In the genomic region with DNA sequence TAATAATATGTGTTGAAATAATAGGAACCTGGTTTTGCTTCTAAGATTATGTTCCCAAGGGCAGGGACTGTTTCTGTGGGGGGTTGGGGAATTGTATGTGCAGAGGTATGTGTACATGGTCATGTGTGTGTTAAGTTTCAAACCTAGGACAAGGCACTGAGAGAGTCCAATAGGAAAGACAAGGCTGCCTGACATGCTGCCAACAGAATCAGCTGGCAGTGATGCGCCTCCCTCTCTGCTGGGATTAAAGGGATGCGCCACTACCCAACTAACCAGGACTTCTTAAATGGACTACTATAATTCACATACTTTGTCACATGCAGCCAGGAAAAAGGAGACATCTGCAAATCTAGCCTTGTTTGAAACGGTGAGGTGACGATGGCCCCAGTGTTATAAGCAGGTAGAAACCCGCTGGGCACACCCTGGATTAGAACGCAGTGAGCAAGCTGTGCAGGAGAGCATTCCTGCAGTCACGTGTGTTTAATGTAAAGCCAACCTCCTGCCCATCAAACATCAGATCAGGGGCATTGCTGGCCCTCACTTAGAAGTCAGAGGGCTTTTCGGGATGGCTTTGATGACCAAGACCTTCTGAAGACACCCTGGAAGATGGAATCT, we compare ENCODE assay signal across 12 mouse cellular contexts. TPM values are rescaled to one million over a fixed set of nuclear protein-coding genes. Genes with fewer than 3 reads are reported as not detected.
A peak's percentile ranks its signal among the peaks of the same experiment; 100 is the strongest.
DNase-seq lines count a peak whose midpoint lies in the region; ATAC-seq and TF ChIP-seq lines count a peak whose summit lies in the region.
"Had no signal": no experiment of that assay in that cellular context is flagged by ENCODE, and none has a peak within 500 bp of the region (broad histone marks: within the 10 kb centered on the region; RNA-seq: fewer than 3 reads in every experiment).

No protein-coding gene starts in this region.

- 52% methylated on average over 8 of the region's 8 CpGs for WGBS in heart, embryonic 14.5 days
- WGBS in midbrain, embryonic 14.5 days = 39% methylated on average over 8 of the region's 8 CpGs

- H3K27me3 ChIP-seq in heart, embryonic 14.5 days (ENCODE audit: control insufficient read depth, insufficient read depth, low read length) = no peaks in the 10 kb centered on the region
- H3K27me3 ChIP-seq in E14TG2a.4 (ENCODE audit: insufficient read depth, low read length) (no peaks in the 10 kb centered on the region), MEL (ENCODE audit: control insufficient read depth in 1 of 2, insufficient read depth in 2 of 2, low read length in 2 of 2) (no peaks in the 10 kb centered on the region)
- H3K27me3 ChIP-seq in midbrain, embryonic 14.5 days (ENCODE audit: control insufficient read depth, insufficient read depth, low read length) = no peaks in the 10 kb centered on the region

- no peak for TF ChIP-seq RAD21 in MEL (IDR thresholded peaks at IDR 0.05; ENCODE audit: low read depth, low read length)

- H3K9ac ChIP-seq in heart, embryonic 14.5 days (ENCODE audit: low read length) = no peak overlapping the region
- no peak overlapping the region for H3K9ac ChIP-seq in MEL (ENCODE audit: control insufficient read depth, low read depth, low read length, poor library complexity, severe bottlenecking)
- no peak overlapping the region for H3K9ac ChIP-seq in midbrain, embryonic 14.5 days (replicated peaks; ENCODE audit: low read length)

- no peak for DNase-seq in heart, adult 9 months (ENCODE audit: low spot score in 2 of 2)
- no peak for DNase-seq in MEL (ENCODE audit: low read depth, low spot score)
- DNase-seq in midbrain, embryonic 14.5 days = no peak
- no peak for DNase-seq in yolk sac, embryonic 10.5 days (ENCODE audit: low spot score)
- no peak for DNase-seq in urinary bladder, adult 2 months (ENCODE audit: low spot score)
- DNase-seq: adrenal gland, adult 2 months; kidney, postnatal 25 days; thymus, postnatal 25 days had no signal

- ATAC-seq in heart, embryonic 14.5 days (ENCODE audit: insufficient number of reproducible peaks, insufficient read depth, low FRiP score, low read depth) = no peak
- no peak for ATAC-seq in midbrain, embryonic 14.5 days (ENCODE audit: low FRiP score, low TSS enrichment)

- TF ChIP-seq CTCF in E14TG2a.4 (conservative IDR thresholded peaks at IDR 0.05; ENCODE audit: low read length) (no peak), MEL (IDR thresholded peaks at IDR 0.05 in 2 of 3, conservative IDR thresholded peaks at IDR 0.05 in 1 of 3; ENCODE audit: control insufficient read depth in 1 of 3, insufficient read depth in 1 of 3, low read depth in 2 of 3, low read length in 3 of 3, poor library complexity in 1 of 3, severe bottlenecking in 1 of 3) (no peak)

- no peaks in the 10 kb centered on the region for H3K36me3 ChIP-seq in heart, embryonic 14.5 days (ENCODE audit: control insufficient read depth, insufficient read depth, low read length)
- H3K36me3 ChIP-seq in E14TG2a.4 (ENCODE audit: insufficient read depth, low read length) (no peaks in the 10 kb centered on the region), MEL (ENCODE audit: control insufficient read depth in 1 of 2, insufficient read depth in 2 of 2, low read length in 2 of 2) (peaks cover 0 to 3% of the 10 kb centered on the region in 2 experiments; a peak in 2 of 4 replicates)
- no peaks in the 10 kb centered on the region for H3K36me3 ChIP-seq in midbrain, embryonic 14.5 days (ENCODE audit: control insufficient read depth, insufficient read depth, low read length)
- H3K36me3 ChIP-seq: heart, embryonic 10.5 days had no signal

- no peak overlapping the region for H3K27ac ChIP-seq in heart, embryonic 14.5 days (replicated peaks in 1 of 2; ENCODE audit: control insufficient read depth in 1 of 2, insufficient read depth in 1 of 2, low read depth in 2 of 2, low read length in 2 of 2)
- no peak overlapping the region for H3K27ac ChIP-seq in MEL (ENCODE audit: control insufficient read depth, low read depth, low read length)
- H3K27ac ChIP-seq in midbrain, embryonic 14.5 days (replicated peaks; ENCODE audit: low read depth, low read length) = peak overlapping the region; percentile 45; the same call in 1 of the 2 replicates
- H3K27ac ChIP-seq: left cerebral cortex, adult 2 months had no signal

- H3K4me3 ChIP-seq in heart, embryonic 14.5 days (ENCODE audit: control insufficient read depth in 1 of 2, insufficient read depth in 1 of 2, low read depth in 1 of 2, low read length in 2 of 2) = no peak overlapping the region
- H3K4me3 ChIP-seq in E14TG2a.4 (replicated peaks; ENCODE audit: low read length) (peak overlapping the region; percentile 11; the same call in 1 of the 2 replicates), MEL (ENCODE audit: control insufficient read depth in 1 of 2, insufficient read depth in 1 of 2, low read depth in 2 of 2, low read length in 2 of 2) (no peak overlapping the region)
- no peak overlapping the region for H3K4me3 ChIP-seq in midbrain, embryonic 14.5 days (replicated peaks; ENCODE audit: low read depth, low read length)
- H3K4me3 ChIP-seq: left cerebral cortex, adult 2 months had no signal

- H3K4me1 ChIP-seq in heart, embryonic 14.5 days (ENCODE audit: control insufficient read depth in 2 of 2, insufficient read depth in 2 of 2, low read length in 2 of 2) = peaks cover 11 to 24% of the 10 kb centered on the region in 2 experiments; a peak in 3 of 4 replicates
- H3K4me1 ChIP-seq in E14TG2a.4 (replicated peaks; ENCODE audit: low read depth, low read length) (peaks cover 80% of the 10 kb centered on the region), MEL (ENCODE audit: control insufficient read depth in 1 of 2, insufficient read depth in 2 of 2, low read length in 2 of 2) (no peaks in the 10 kb centered on the region; a peak in 1 of 4 replicates)
- peaks cover 24% of the 10 kb centered on the region for H3K4me1 ChIP-seq in midbrain, embryonic 14.5 days (ENCODE audit: control insufficient read depth, insufficient read depth, low read length)

- peaks cover 11% of the 10 kb centered on the region for H3K79me2 ChIP-seq in MEL (ENCODE audit: control insufficient read depth, insufficient read depth, low read length, poor library complexity)

- no peak for TF ChIP-seq EP300 in MEL (IDR thresholded peaks at IDR 0.05; ENCODE audit: low read depth in 1 of 2, low read length in 2 of 2)

- H3K4me2 ChIP-seq in heart, embryonic 14.5 days (ENCODE audit: low read length) = peak overlapping the region; percentile 59; the same call in 1 of the 2 replicates
- peak overlapping the region; percentile 51 for H3K4me2 ChIP-seq in midbrain, embryonic 14.5 days (ENCODE audit: low read length)

- no peaks in the 10 kb centered on the region for H3K9me3 ChIP-seq in heart, embryonic 14.5 days (ENCODE audit: control insufficient read depth, low read length)
- H3K9me3 ChIP-seq in E14TG2a.4 (ENCODE audit: low read length) (no peaks in the 10 kb centered on the region), MEL (replicated peaks; ENCODE audit: insufficient read depth, low read length) (no peaks in the 10 kb centered on the region)
- H3K9me3 ChIP-seq in midbrain, embryonic 14.5 days (ENCODE audit: control insufficient read depth, low read length) = no peaks in the 10 kb centered on the region
- H3K9me3 ChIP-seq: heart, embryonic 10.5 days had no signal

- TF ChIP-seq POLR2A in MEL (IDR thresholded peaks at IDR 0.05; ENCODE audit: control insufficient read depth in 1 of 2, insufficient read depth in 1 of 2, low read depth in 1 of 2, low read length in 2 of 2, poor library complexity in 1 of 2) = no peak

TF ChIP-seq in MEL, 35 proteins besides CTCF, POLR2A, EP300 and RAD21:
- no peak for TF ChIP-seq JUND (IDR thresholded peaks at IDR 0.05; ENCODE audit: low read depth, low read length)
- no peak for TF ChIP-seq MEF2A (IDR thresholded peaks at IDR 0.05; ENCODE audit: extremely low read depth, insufficient replicate concordance, low read depth, low read length, poor library complexity, severe bottlenecking)
- no peak for TF ChIP-seq MYB (IDR thresholded peaks at IDR 0.05; ENCODE audit: low read depth, low read length)
- no peak for TF ChIP-seq TBP (IDR thresholded peaks at IDR 0.05; ENCODE audit: low read depth, low read length)
- 0 out of 2 replicates have a peak, but pooled peaks have one; percentile 14 for TF ChIP-seq USF1 (IDR thresholded peaks at IDR 0.05; ENCODE audit: low read depth, low read length)
TF ChIP-seq in MEL: peak in this region for 1.

RNA-seq across cellular contexts. Expression of gene Zbtb34, which starts 4.0 kb away (rescaled TPM):
- 4.5 and 5.1 TPM in 2 replicates for polyA plus RNA-seq in heart, embryonic 14.5 days (2014; fragmentation: Nextera tagmentation; extraction: Ambion mirVana)
- 9.6 and 9.7 TPM in 2 replicates for total RNA-seq in MEL (2012; rRNA removed)
- 10 to 100 TPM in 1 of 2 experiments, not detected in 1; 10.1 TPM for polyA plus RNA-seq in MEL (2012; ENCODE audit: insufficient read depth in 1 of 2, insufficient read length in 2 of 2, low read depth in 1 of 2, low replicate concordance in 2 of 2, missing spikeins in 1 of 2)
- polyA plus RNA-seq in midbrain, embryonic 14.5 days (2014; fragmentation: Nextera tagmentation; extraction: Ambion mirVana) = 5.6 and 9.2 TPM in 2 replicates
- polyA plus RNA-seq in urinary bladder, adult 2 months (2012; rRNA removed) = 9.5 and 9.7 TPM in 2 replicates

RNA-seq across cellular contexts. Expression of gene Zbtb43, which starts 33.2 kb away (rescaled TPM):
- 16.5 and 16.7 TPM in 2 replicates for polyA plus RNA-seq in heart, embryonic 14.5 days (2014; fragmentation: Nextera tagmentation; extraction: Ambion mirVana)
- 13.7 and 17.7 TPM in 2 replicates for total RNA-seq in MEL (2012; rRNA removed)
- polyA plus RNA-seq in MEL (2012; ENCODE audit: insufficient read depth in 1 of 2, insufficient read length in 2 of 2, low read depth in 1 of 2, low replicate concordance in 2 of 2, missing spikeins in 1 of 2) = 10 to 100 TPM in 1 of 2 experiments, not detected in 1; 15.5 TPM
- 29.9 and 33.0 TPM in 2 replicates for polyA plus RNA-seq in midbrain, embryonic 14.5 days (2014; fragmentation: Nextera tagmentation; extraction: Ambion mirVana)
- polyA plus RNA-seq in urinary bladder, adult 2 months (2012; rRNA removed) = 13.9 and 16.2 TPM in 2 replicates
